Mouse (Mus musculus): ENCODE measurements around the gene Tmprss11e. TPM values are rescaled to one million over a fixed set of nuclear protein-coding genes. Genes with fewer than 3 reads are reported as not detected.
A peak's percentile ranks its signal among the peaks of the same experiment; 100 is the strongest.

The Tmprss11e gene
- polyA plus RNA-seq, 2 experiments = not detected

DNA sequence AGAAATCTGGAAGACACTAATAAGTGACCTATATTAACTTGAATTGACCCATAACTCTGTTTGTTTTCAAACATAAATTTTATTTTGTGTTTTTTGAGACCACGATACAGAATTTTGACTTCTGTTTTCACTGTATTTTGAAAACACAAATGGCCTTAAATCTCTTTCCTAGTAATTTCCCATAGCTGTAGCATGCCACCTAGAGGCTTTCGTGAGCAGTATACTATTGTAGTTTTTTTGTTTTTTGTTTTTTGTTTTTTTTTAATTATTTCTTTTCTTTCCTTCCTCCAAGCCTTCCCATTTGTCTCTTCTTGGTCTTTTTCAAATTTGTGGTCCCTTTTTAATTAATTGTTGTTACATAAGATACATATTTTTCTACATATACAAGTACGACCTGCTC is 40.7 kb downstream of the Tmprss11e start:
- ATAC-seq (ENCODE audit: insufficient read depth) (no peak), DNase-seq (ENCODE audit: low read depth in 3 of 3, low spot score in 3 of 3) (no peak)
- WGBS (ENCODE audit: insufficient replicate concordance) = 60% methylated on average over 3 of the region's 3 CpGs
- no peaks in the 10 kb centered on the region for H3K27me3 ChIP-seq (ENCODE audit: control insufficient read depth, insufficient read depth, low read length)
- no peak overlapping the region for H3K4me3 ChIP-seq (ENCODE audit: insufficient read depth in 1 of 2, low read depth in 2 of 2, low read length in 2 of 2)
- H3K4me1 ChIP-seq (replicated peaks; ENCODE audit: control insufficient read depth in 2 of 2, insufficient read depth in 2 of 2, low read length in 1 of 2) = no peaks in the 10 kb centered on the region
- H3K9ac ChIP-seq (replicated peaks) = no peak overlapping the region
- H3K9me3 ChIP-seq (ENCODE audit: control insufficient read depth, low read length) = no peaks in the 10 kb centered on the region
- TF ChIP-seq EP300 (IDR thresholded peaks at IDR 0.05; ENCODE audit: low read depth) (no peak), CTCF (IDR thresholded peaks at IDR 0.05; ENCODE audit: low read depth) (no peak)
- no peaks in the 10 kb centered on the region for H3K36me3 ChIP-seq (replicated peaks; ENCODE audit: control insufficient read depth, insufficient read depth, low read depth)
- no peak overlapping the region for H3K27ac ChIP-seq
- no peak overlapping the region for H3K4me2 ChIP-seq (ENCODE audit: low read depth)

DNA sequence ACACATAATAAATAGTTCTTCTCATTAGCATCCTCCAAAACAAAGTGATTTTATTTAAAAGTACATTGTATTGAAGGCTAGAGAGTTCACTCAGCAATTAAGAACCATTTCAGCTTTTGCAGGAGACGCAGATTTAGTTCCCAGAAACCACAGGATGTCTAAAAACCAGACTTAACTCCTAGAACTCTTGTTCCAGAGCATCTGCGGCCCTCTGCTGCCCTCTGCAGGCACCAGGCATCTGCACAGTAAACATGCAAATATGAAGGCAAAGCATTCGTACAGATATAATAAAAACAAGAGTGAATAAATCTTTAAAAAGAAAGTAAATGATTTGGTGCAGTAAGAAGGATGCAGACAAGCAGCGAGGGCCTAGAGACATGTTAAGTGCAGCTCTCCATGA is 60.9 kb downstream of the Tmprss11e start:
- DNase-seq (ENCODE audit: low read depth in 3 of 3, low spot score in 3 of 3) = no peak

DNA sequence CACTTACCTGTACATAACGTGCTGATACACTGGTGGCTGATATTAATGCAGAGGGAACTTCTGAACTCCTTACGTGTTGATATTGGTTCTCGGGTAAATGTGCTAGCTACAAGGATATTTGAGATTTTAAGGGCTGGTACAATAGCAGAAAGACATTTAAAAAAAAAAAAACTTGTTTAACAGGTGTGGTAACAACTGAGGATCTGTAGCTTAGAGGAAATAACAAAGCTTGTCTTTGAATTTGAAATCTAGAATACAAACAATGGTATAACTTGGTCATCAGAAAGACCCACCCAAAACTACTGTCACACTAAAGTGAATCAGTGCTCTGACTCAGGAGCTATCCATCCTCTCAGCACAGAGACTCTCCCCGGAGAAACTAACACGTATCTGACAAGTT is 69.4 kb downstream of the Tmprss11e start, which contains the start of gene Tmprss11b:
Gene Tmprss11b, minus strand, starts transcription at position 101 of the 400 bp plus-strand sequence.
- Histone ChIP-seq H3K27ac (no peak within 1 kb of the TSS), H3K4me3 (ENCODE audit: insufficient read depth in 1 of 2, low read depth in 2 of 2, low read length in 2 of 2) (no peak within 1 kb of the TSS), H3K9ac (replicated peaks) (no peak within 1 kb of the TSS), H3K4me2 (ENCODE audit: low read depth) (no peak within 1 kb of the TSS), H3K36me3 (replicated peaks; ENCODE audit: control insufficient read depth, insufficient read depth, low read depth) (no peaks in the 10 kb centered on the region), H3K27me3 (ENCODE audit: control insufficient read depth, insufficient read depth, low read length) (no peaks in the 10 kb centered on the region), H3K4me1 (replicated peaks; ENCODE audit: control insufficient read depth in 2 of 2, insufficient read depth in 2 of 2, low read length in 1 of 2) (no peaks in the 10 kb centered on the region), H3K9me3 (ENCODE audit: control insufficient read depth, low read length) (no peaks in the 10 kb centered on the region)
- WGBS (ENCODE audit: insufficient replicate concordance) = 53% methylated on average over 5 of the region's 5 CpGs
- no peak for ATAC-seq (ENCODE audit: insufficient read depth)
- DNase-seq (ENCODE audit: low read depth in 3 of 3, low spot score in 3 of 3) = no peak
- TF ChIP-seq CTCF (IDR thresholded peaks at IDR 0.05; ENCODE audit: low read depth) = no peak
- TF ChIP-seq EP300 (IDR thresholded peaks at IDR 0.05; ENCODE audit: low read depth) = no peak

More for the DNA sequence above, 60.9 kb downstream of the Tmprss11e start:
- Histone ChIP-seq H3K9ac (replicated peaks) (no peak overlapping the region), H3K36me3 (replicated peaks; ENCODE audit: control insufficient read depth, insufficient read depth, low read depth) (no peaks in the 10 kb centered on the region), H3K4me1 (replicated peaks; ENCODE audit: control insufficient read depth in 2 of 2, insufficient read depth in 2 of 2, low read length in 1 of 2) (no peaks in the 10 kb centered on the region), H3K4me3 (ENCODE audit: insufficient read depth in 1 of 2, low read depth in 2 of 2, low read length in 2 of 2) (no peak overlapping the region), H3K9me3 (ENCODE audit: control insufficient read depth, low read length) (no peaks in the 10 kb centered on the region), H3K4me2 (ENCODE audit: low read depth) (no peak overlapping the region), H3K27me3 (ENCODE audit: control insufficient read depth, insufficient read depth, low read length) (no peaks in the 10 kb centered on the region), H3K27ac (no peak overlapping the region)
- ATAC-seq (ENCODE audit: insufficient read depth) = no peak
- TF ChIP-seq EP300 (IDR thresholded peaks at IDR 0.05; ENCODE audit: low read depth) (no peak), CTCF (IDR thresholded peaks at IDR 0.05; ENCODE audit: low read depth) (peak; percentile 52)
- WGBS (ENCODE audit: insufficient replicate concordance) = 36% methylated on average over 4 of the region's 4 CpGs

Other genes with a start within 250 kb of the Tmprss11e start
- not detected in 2 replicates for gene Tmprss11g, start 227.2 kb downstream of the Tmprss11e start, polyA plus RNA-seq (2012; rRNA removed)
- gene Tmprss11g, start 227.2 kb downstream of the Tmprss11e start, polyA plus RNA-seq (2014; fragmentation: Nextera tagmentation; extraction: Ambion mirVana) = not detected in 2 replicates
- not detected in 2 replicates for gene Tmprss11f, start 113.4 kb downstream of the Tmprss11e start, polyA plus RNA-seq (2012; rRNA removed)
- gene Tmprss11f, start 113.4 kb downstream of the Tmprss11e start, polyA plus RNA-seq (2014; fragmentation: Nextera tagmentation; extraction: Ambion mirVana) = not detected in 2 replicates
- gene Tmprss11b, start 69.5 kb downstream of the Tmprss11e start, polyA plus RNA-seq (2012; rRNA removed) = not detected in 2 replicates
- gene Tmprss11b, start 69.5 kb downstream of the Tmprss11e start, polyA plus RNA-seq (2014; fragmentation: Nextera tagmentation; extraction: Ambion mirVana) = not detected in 2 replicates
- gene Ythdc1, start 58.4 kb upstream of the Tmprss11e start, polyA plus RNA-seq (2012; rRNA removed) = 15.0 and 22.8 TPM in 2 replicates
- 12.1 and 13.3 TPM in 2 replicates for gene Ythdc1, start 58.4 kb upstream of the Tmprss11e start, polyA plus RNA-seq (2014; fragmentation: Nextera tagmentation; extraction: Ambion mirVana)
- gene Ugt2b34, start 161.1 kb upstream of the Tmprss11e start, polyA plus RNA-seq (2012; rRNA removed) = 37.2 and 46.3 TPM in 2 replicates
- 51.0 and 59.7 TPM in 2 replicates for gene Ugt2b34, start 161.1 kb upstream of the Tmprss11e start, polyA plus RNA-seq (2014; fragmentation: Nextera tagmentation; extraction: Ambion mirVana)
- 0.25 and 0.38 TPM in 2 replicates for gene Ugt2b1, start 180.7 kb upstream of the Tmprss11e start, polyA plus RNA-seq (2012; rRNA removed)
- gene Ugt2b1, start 180.7 kb upstream of the Tmprss11e start, polyA plus RNA-seq (2014; fragmentation: Nextera tagmentation; extraction: Ambion mirVana) = 0.25 and 0.29 TPM in 2 replicates

All from liver, embryonic 14.5 days (tissue).